Mouse (Mus musculus) E14TG2a.4 (cell line): ENCODE measurements around the gene Frmd4b.

Source experiments
- CTCF ChIP-seq: conservative IDR thresholded peaks from 2 replicates; pipeline ENCODE4 v1.5.1; 2014; ENCODE audit warnings: low read length
- NANOG ChIP-seq: IDR thresholded peaks from 2 replicates; pipeline ENCODE4 v1.6.1; 2014; ENCODE audit warnings: borderline replicate concordance, low read length, mixed read lengths
- POU5F1 ChIP-seq: IDR thresholded peaks from 2 replicates; pipeline ENCODE4 v1.6.1; 2014; ENCODE audit warnings: low read length, borderline replicate concordance

GRCm38 (mm10) chr6:97319081-97319480 is 298.3 kb downstream of the Frmd4b start:
- TF ChIP-seq CTCF = no peak
- no peak for TF ChIP-seq POU5F1
- TF ChIP-seq NANOG = no peak
